Mouse (Mus musculus) ES-E14 (cell line): ENCODE data around the gene Myo1c.

Source experiments
- CHD2 ChIP-seq: IDR thresholded peaks from 2 replicates; pipeline ENCODE4 v1.6.1; 2014; ENCODE audit warnings: mild to moderate bottlenecking, low read depth, low read length, inconsistent platforms
- HCFC1 ChIP-seq: IDR thresholded peaks from 2 replicates; pipeline ENCODE4 v1.6.1; 2012; ENCODE audit warnings: low read length, inconsistent platforms, borderline replicate concordance; ENCODE audit not compliant: insufficient read depth
- MAFK ChIP-seq: IDR thresholded peaks from 2 replicates; pipeline ENCODE4 v1.6.1; 2014; ENCODE audit warnings: mild to moderate bottlenecking, low read depth, low read length, inconsistent platforms; ENCODE audit not compliant: insufficient read depth
- ZC3H11A ChIP-seq: IDR thresholded peaks from 2 replicates; pipeline ENCODE4 v1.6.1; 2012; ENCODE audit warnings: low read depth, mild to moderate bottlenecking, inconsistent platforms, low read length, borderline replicate concordance
- ZNF384 ChIP-seq: IDR thresholded peaks from 2 replicates; pipeline ENCODE4 v1.6.1; 2012; ENCODE audit warnings: low read depth, low read length, inconsistent platforms

DNA sequence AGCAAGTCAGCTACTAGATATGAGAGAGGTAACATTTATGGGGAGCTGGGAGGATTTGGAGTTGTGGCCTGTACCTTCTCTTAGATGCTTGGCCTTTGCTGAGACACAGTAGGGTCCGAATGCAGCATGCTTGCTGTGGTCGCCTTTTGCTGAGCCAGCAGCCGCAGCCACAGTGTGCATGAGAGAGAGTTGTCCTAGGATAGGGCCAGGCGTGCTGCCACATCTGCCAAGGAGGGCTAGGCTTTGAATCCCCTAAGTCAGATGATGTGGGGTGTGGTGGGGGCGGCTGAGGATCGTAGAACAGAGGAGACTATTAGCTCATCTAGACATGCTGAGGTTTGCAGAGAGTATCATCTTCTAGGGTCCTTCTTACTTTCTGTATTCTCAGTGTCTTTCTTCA, 52.5 kb downstream of the Myo1c start:
- TF ChIP-seq MAFK = no peak
- TF ChIP-seq ZNF384 = no peak
- TF ChIP-seq ZC3H11A = no peak
- TF ChIP-seq HCFC1 = no peak
- TF ChIP-seq CHD2 = no peak
